Mouse (Mus musculus) kidney, postnatal 0 days (tissue): ENCODE measurements around the gene Zfp341. TPM values are rescaled to one million over a fixed set of nuclear protein-coding genes. Genes with fewer than 3 reads are reported as not detected.

Experiments
- ATAC-seq: fragments of 200-750 bp; cut with Nextera tagmentation; replicated peaks from 2 replicates; pipeline ENCODE4 v1.8.0; 2017; ENCODE audit warnings: low read depth, moderate number of reproducible peaks, moderate TSS enrichment, moderate library complexity; ENCODE audit not compliant: low FRiP score
- DNase-seq: peaks from one replicate; pipeline ENCODE4 v3.0.0-alpha.2; 2016; ENCODE audit warnings: low spot score
- H3K27ac ChIP-seq: fragments of 300-500 bp; sonication (generic); 2 replicates; pipeline ENCODE4 v1.5.1; 2014; ENCODE audit warnings: mild to moderate bottlenecking
- H3K27me3 ChIP-seq: fragments of 300-500 bp; sonication (generic); 2 replicates; pipeline ENCODE4 v1.6.1; 2014; ENCODE audit warnings: low read length, mixed read lengths; ENCODE audit not compliant: insufficient read depth
- H3K36me3 ChIP-seq: fragments of 300-500 bp; sonication (generic); 2 replicates; pipeline ENCODE4 v1.6.1; 2014; ENCODE audit warnings: low read length, mixed read lengths; ENCODE audit not compliant: insufficient read depth
- H3K4me1 ChIP-seq: fragments of 300-500 bp; sonication (generic); replicated peaks from 2 replicates; pipeline ENCODE4 v1.6.1; 2014; ENCODE audit warnings: antibody characterized with exemption, low read length, mixed read lengths; ENCODE audit not compliant: insufficient read depth
- H3K4me2 ChIP-seq: fragments of 300-500 bp; sonication (generic); 2 replicates; pipeline ENCODE4 v1.6.1; 2014; ENCODE audit warnings: mild to moderate bottlenecking, low read length, moderate library complexity, mixed read lengths
- H3K4me3 ChIP-seq: fragments of 300-500 bp; sonication (generic); replicated peaks from 2 replicates; pipeline ENCODE4 v1.5.1; 2014; ENCODE audit warnings: low read depth, low read length
- H3K9ac ChIP-seq: fragments of 300-500 bp; sonication (generic); 2 replicates; pipeline ENCODE4 v1.6.1; 2014; ENCODE audit warnings: low read depth, low read length
- H3K9me3 ChIP-seq: fragments of 300-500 bp; sonication (generic); replicated peaks from 2 replicates; pipeline ENCODE4 v1.6.1; 2016; ENCODE audit warnings: low read length, inconsistent platforms, mixed read lengths
- CTCF ChIP-seq: IDR thresholded peaks from 2 replicates; pipeline ENCODE4 v1.5.1; 2016; ENCODE audit warnings: antibody characterized with exemption, low read depth, mild to moderate bottlenecking, moderate library complexity
- WGBS: fragments of 180-500 bp; shearing (Covaris S2); extraction: QIAGEN DNeasy Blood & Tissue Kit; methylation state at CpG from one replicate; pipeline ENCODE4 v1.1.7; 2014; 5-methylcytosine and 5-hydroxymethylcytosine counted together
- polyA plus RNA-seq: library from polyadenylated mRNA; unstranded; fragments of >200 nt; fragmentation: Nextera tagmentation; extraction: Ambion mirVana; gene quantifications from 2 replicates; pipeline ENCODE4 v1.2.1, GENCODE M21; 2015

Zfp341 gene
- polyA plus RNA-seq, 1 experiment from 2014 or later = 0.80 TPM

GRCm38 (mm10) chr2:154621684-154622083 is 8.6 kb downstream of the Zfp341 start:
- no peaks in the 10 kb centered on the region for H3K4me1 ChIP-seq
- H3K36me3 ChIP-seq = no peaks in the 10 kb centered on the region
- H3K9me3 ChIP-seq = no peaks in the 10 kb centered on the region
- no peak for DNase-seq
- no peak overlapping the region for H3K4me2 ChIP-seq
- TF ChIP-seq CTCF = peak; percentile 17; the same call in 1 of the 2 replicates
- no peaks in the 10 kb centered on the region for H3K27me3 ChIP-seq
- 65% methylated on average over 5 of the region's 5 CpGs for WGBS
- no peak overlapping the region for H3K27ac ChIP-seq
- no peak overlapping the region for H3K4me3 ChIP-seq
- ATAC-seq = peak; percentile 71
- no peak overlapping the region for H3K9ac ChIP-seq

DNA sequence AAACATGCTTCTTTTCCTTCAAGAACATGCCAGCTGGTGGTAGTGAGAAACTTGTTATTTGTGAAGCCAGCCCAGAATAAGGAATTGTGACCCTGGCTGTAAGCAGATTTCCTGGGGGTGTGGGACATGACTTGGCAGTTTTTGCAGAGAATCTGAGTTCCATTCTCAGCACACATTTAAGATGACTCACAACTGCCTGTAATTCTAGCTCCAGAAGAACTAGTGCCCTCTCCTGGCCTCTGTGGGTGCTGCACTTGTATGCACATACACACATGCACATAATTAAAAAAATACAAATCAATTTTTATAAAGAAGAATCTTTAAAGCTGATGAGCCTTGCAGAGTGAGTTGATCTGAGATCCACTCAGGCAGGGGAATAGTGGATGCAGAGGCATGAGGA is 11.0 kb downstream of the Zfp341 start:
- TF ChIP-seq CTCF = peak; percentile 24; the same call in 1 of the 2 replicates
- Histone ChIP-seq H3K4me2 (no peak overlapping the region), H3K4me3 (no peak overlapping the region), H3K9me3 (no peaks in the 10 kb centered on the region), H3K36me3 (0 out of 2 replicates have a peak, but pooled peaks cover 3% of the 10 kb centered on the region), H3K27me3 (no peaks in the 10 kb centered on the region), H3K4me1 (no peaks in the 10 kb centered on the region), H3K9ac (no peak overlapping the region), H3K27ac (no peak overlapping the region)
- no peak for ATAC-seq
- no peak for DNase-seq

- DNase-seq = no peak
- H3K36me3 ChIP-seq = 0 out of 2 replicates have a peak, but pooled peaks cover 3% of the 10 kb centered on the region
- no peaks in the 10 kb centered on the region for H3K27me3 ChIP-seq
- H3K4me2 ChIP-seq = no peak overlapping the region
- H3K9ac ChIP-seq = no peak overlapping the region
- no peaks in the 10 kb centered on the region for H3K4me1 ChIP-seq
- TF ChIP-seq CTCF = no peak
- H3K27ac ChIP-seq = no peak overlapping the region
- no peak overlapping the region for H3K4me3 ChIP-seq
- no peak for ATAC-seq
- 90% methylated on average over 5 of the region's 5 CpGs for WGBS
- H3K9me3 ChIP-seq = no peaks in the 10 kb centered on the region
These were observed 17.4 kb downstream of the Zfp341 start for GRCm38 (mm10) chr2:154630531-154630930.

DNA sequence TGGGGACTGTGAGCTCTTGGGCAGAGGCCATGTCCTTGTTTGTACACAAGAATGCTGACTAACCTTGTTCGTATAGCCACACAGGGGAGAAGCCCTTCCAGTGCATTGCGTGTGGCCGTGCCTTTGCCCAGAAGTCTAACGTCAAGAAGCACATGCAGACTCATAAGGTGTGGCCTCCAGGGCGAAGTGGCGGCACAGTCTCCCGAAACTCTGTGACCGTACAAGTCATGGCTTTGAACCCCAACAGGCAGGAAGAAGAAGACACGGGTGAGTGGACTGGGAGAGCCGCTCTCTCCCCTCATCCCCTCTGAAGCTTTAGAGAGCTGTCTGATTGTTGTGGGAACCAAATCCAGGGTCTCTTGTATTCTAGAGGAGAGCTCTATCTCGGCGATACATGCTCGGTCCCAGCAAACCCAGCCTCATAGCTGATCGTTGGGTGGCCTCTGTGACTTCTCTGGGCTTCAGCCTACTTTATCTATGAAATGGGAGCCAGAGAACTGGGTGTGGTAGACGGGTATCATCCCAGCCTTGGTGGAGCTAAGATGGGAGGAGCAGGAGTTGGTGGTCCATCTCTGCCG is 19.2 kb downstream of the Zfp341 start:
- ATAC-seq = no peak

GRCm38 (mm10) chr2:154633039-154633742 is 20.1 kb downstream of the Zfp341 start:
- no peaks in the 10 kb centered on the region for H3K9me3 ChIP-seq
- H3K4me1 ChIP-seq = no peaks in the 10 kb centered on the region
- H3K9ac ChIP-seq = no peak overlapping the region
- H3K4me2 ChIP-seq = no peak overlapping the region
- ATAC-seq (no peak), DNase-seq (peak; percentile 45)
- TF ChIP-seq CTCF = no peak
- WGBS = 45% methylated on average over 5 of the region's 5 CpGs
- no peaks in the 10 kb centered on the region for H3K27me3 ChIP-seq
- no peak overlapping the region for H3K27ac ChIP-seq
- no peak overlapping the region for H3K4me3 ChIP-seq
- peaks cover 4% of the 10 kb centered on the region; the same call in 1 of the 2 replicates for H3K36me3 ChIP-seq

More for the DNA sequence above, 19.2 kb downstream of the Zfp341 start:
- no peaks in the 10 kb centered on the region for H3K9me3 ChIP-seq
- no peaks in the 10 kb centered on the region for H3K4me1 ChIP-seq
- H3K9ac ChIP-seq = no peak overlapping the region
- 85% methylated on average over 16 of the region's 16 CpGs for WGBS
- H3K36me3 ChIP-seq = 0 out of 2 replicates have a peak, but pooled peaks cover 3% of the 10 kb centered on the region
- no peaks in the 10 kb centered on the region for H3K27me3 ChIP-seq
- no peak for TF ChIP-seq CTCF
- H3K27ac ChIP-seq = no peak overlapping the region
- no peak overlapping the region for H3K4me3 ChIP-seq
- no peak overlapping the region for H3K4me2 ChIP-seq
- DNase-seq = no peak

DNA sequence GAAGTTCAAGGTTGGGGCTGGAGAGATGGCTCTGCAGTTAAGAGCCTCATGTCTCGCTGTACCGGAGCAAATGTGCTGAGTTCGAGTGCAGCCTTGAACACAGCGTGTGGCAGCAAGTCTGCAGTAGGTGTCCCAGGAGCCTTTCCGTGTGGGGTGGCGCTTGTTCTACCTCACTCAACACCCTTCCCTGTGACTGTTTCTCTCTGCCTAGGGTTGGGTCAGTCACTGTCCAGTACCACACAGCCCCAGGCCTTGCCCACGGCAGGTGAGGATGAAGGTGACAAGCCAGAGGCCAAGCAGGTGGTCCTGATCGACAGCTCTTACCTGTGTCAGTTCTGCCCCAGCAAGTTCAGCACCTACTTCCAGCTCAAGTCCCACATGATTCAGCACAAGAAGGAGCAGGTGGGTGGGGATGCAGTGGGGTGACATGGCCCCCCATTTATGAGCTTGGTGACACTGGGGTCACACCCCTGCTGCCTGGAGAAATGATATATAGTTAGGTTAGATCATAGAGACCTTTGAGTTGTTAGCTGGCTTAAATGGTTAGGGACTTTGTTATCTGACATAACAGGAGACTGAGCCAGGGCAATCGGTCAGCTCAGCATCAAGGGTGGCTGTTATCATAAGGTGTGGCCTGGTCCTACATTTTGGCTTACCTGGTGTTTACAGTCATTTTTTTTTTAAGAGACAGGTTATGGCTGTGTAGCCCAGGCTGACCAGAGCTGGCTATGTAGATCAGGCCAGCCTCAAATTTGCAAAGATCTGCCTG is 21.0 kb downstream of the Zfp341 start:
- H3K27me3 ChIP-seq = no peaks in the 10 kb centered on the region
- H3K36me3 ChIP-seq = peaks cover 9% of the 10 kb centered on the region; the same call in 1 of the 2 replicates
- no peaks in the 10 kb centered on the region for H3K4me1 ChIP-seq
- no peak for TF ChIP-seq CTCF
- no peak for DNase-seq
- WGBS = 89% methylated on average over 9 of the region's 9 CpGs
- no peak overlapping the region for H3K27ac ChIP-seq
- no peak overlapping the region for H3K9ac ChIP-seq
- H3K4me2 ChIP-seq = no peak overlapping the region
- no peak for ATAC-seq
- no peaks in the 10 kb centered on the region for H3K9me3 ChIP-seq
- no peak overlapping the region for H3K4me3 ChIP-seq
